Mouse (Mus musculus) megakaryocyte, embryonic 14.5 days (primary cell): ENCODE data around the gene Zfp106.

Source experiments
- FLI1 ChIP-seq: IDR thresholded peaks from 2 replicates; pipeline ENCODE4 v1.6.1; 2012; ENCODE audit warnings: low read length, inconsistent platforms, mixed read lengths
- GATA1 ChIP-seq: IDR thresholded peaks from 3 replicates; pipeline ENCODE4 v1.6.1; 2012; ENCODE audit warnings: mixed read lengths, low read length, inconsistent platforms, borderline replicate concordance

DNA sequence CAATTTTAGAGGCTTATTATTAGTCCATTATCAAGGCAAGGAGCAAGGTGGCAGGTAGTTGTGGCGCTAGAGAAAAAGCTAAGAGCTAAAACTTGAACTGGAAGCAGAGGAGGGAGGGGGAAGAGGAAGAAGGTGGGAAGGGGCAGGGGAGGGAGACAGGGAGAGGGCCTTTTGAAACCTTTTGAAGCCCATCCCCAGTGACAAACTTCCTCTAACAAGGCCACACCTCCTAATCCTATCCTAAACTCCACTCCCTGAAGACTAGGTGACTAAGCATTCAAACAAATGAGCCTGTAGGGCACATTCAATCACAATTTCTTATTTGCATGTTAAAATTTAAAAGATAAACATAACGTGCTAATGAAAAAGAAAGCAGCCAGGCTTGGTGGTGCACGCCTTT lies 4.8 kb downstream of the Zfp106 start:
- TF ChIP-seq GATA1: no peak
- no peak for TF ChIP-seq FLI1
